Mouse (Mus musculus) spleen, postnatal 36 days (tissue): Measurements from ENCODE around the gene Gca.
"Not testable (repeated sequence)": the region's sequence is repeated elsewhere in the genome, so short reads cannot be mapped to it uniquely, and the experiment has no call there.

Experiments used
- DNase-seq, 2 experiments: peaks; one replicate each; pipeline ENCODE4 v3.0.0; 2022; ENCODE audit warnings: low spot score in 2 of 2, mixed read lengths in 1 of 2

The Gca gene

GRCm38 (mm10) chr2:62669848-62670247 is 5.8 kb downstream of the Gca start:
- DNase-seq, result no peak

DNA sequence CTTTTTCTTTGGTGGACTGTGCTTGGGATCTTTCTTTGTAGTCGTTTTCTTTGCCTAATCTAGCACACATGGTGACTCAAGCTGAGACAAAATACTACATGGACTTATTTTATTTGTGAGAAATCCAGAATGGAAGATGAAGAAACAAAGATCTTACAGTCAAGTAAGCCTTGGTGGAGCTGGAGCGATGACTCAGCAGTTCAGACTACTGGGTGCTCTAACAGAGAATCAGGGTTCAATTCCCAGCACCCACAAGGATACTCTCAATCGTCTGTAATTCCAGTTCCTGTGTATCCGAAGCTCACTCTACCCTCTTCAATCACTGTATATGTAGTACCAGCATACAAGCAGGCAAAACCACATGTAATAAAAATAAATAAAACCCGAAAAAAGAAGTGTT is 6.2 kb downstream of the Gca start:
- DNase-seq, result no peak

DNA sequence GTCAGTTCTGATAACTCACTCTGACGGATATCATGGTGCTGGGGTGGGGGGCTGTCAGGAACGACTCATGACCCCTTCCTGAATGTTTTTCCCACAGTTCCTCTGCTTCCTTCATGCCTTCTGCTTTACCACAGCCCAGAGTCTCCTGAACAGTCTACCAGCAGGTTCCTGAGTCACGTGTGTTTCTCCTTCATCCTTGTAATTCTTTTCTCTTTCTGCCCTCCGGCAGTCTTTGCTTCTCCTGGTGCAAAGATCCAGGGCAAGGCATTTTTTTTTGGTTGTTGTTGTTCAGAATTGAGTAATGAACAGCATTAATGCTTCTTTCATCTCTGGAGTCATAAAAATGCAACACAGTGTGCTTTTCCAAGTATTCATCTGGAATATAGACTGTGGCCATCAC is 6.7 kb downstream of the Gca start:
- DNase-seq, result no peak

GRCm38 (mm10) chr2:62672788-62673187 is 8.7 kb downstream of the Gca start:
- DNase-seq, result no peak

DNA sequence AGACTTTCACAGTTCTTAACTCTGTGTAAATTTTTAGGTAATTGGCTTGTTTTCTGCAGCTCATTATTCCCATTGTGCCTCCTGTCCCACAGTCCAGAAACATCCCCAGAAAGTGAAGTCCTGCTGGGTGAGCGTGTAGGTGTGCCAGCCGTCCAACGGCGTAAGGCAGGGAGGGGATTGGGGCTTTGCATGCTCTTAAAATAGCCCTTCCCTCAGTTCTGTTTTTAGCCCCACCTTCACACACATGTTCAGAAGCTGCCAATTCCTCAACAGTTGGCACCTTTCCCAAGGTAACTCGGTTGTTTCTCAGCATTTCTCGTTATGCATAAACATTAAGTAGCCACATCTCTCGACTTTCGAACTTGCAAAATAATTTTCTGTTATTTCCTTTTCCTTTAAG is 17.6 kb downstream of the Gca start:
- DNase-seq, result no peak

DNA sequence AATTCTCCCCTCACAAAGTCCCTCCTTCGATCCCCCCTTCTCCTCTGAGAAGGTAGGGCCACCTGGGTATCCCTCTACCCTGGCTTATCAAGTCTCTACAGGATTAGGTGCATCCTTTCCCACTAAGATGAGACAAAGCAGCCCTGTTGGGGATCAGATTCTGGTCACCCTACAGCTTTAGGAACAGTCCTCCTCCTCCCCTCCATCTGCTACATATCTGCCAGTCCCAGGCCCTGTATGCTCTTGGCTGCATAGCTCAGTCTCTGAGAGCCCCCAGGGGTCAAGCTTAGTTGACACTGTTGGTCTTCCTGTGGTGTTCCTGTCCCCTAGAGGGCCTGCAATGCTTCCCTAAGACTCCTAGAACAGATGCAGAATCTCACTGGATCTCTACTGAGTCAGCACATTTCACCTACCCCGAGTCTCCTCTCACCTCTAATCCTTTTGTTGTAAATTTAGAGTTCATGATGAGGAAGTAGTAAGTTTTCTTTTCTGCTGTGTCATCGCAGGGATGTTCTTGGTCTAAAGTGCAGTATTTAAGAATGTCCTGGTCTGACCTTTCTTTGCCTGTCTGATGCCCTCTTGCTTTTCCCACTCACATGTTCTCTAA is 21.0 kb downstream of the Gca start:
- DNase-seq, result no peak

- no peak for DNase-seq
Observed at GRCm38 (mm10) chr2:62685934-62686333, 21.8 kb downstream of the Gca start.

GRCm38 (mm10) chr2:62706313-62706712 is 42.2 kb downstream of the Gca start:
- no peak for DNase-seq

DNA sequence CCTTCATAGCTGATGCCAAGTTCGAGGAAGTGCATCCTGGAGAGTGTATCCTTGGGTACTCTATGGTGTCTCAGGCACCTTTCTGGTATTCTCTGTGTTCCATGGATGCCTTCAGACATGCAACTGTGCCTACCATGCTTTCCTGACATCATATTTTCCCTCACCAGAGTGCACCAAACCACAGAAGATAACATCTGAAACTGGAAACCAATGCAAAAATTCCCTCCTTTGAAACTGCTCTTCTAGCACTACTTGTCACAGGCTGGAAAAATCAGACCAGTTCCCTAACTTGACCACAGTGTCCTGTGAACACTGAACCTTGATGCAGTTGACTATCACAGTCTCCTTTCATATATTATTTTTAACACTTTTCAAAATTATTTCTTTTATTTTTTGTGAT is 45.5 kb downstream of the Gca start:
- DNase-seq, result no peak

GRCm38 (mm10) chr2:62714362-62714761 is 50.3 kb downstream of the Gca start:
- DNase-seq, result not testable (repeated sequence)

GRCm38 (mm10) chr2:62715260-62715659 is 51.2 kb downstream of the Gca start:
- DNase-seq, result no peak

DNA sequence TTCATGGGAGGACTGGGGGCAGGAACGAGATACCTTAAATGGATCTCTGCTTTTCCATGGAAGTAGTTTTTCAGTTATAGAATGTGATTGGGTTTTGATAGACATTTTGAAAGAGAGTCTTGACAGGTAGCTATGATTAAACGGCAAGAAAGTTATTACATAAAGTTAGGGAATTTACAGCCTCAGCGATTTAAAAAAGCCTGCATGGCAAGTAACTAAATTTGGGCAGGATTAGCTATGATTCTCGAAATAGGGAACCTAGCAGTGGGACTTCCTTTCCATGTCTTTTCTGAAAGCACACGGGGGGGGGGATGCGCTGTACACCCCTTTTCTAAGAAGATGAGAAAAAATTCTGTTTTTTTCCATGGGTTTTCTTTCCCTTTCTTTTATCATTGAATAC is 53.2 kb downstream of the Gca start:
- DNase-seq, result no peak

DNA sequence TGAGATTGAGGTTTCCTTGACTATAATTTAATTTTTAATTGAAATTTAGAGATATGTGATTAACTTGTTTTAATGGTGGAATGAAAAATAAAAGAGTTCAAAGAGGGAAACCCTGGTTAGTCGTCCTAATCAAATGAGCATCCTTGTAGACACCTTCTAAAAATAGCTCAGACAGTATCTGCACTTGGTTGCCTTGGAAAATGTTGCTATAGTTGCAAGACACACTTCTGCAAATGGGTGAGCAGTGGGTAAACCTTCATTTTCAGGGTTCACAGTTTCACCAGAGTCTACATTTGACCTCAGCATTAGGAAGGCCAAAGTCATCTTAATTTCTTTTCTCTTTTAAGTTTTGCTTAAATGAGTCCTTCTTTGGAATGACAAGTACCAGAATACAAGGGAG is 54.3 kb downstream of the Gca start:
- DNase-seq, result no peak

DNA sequence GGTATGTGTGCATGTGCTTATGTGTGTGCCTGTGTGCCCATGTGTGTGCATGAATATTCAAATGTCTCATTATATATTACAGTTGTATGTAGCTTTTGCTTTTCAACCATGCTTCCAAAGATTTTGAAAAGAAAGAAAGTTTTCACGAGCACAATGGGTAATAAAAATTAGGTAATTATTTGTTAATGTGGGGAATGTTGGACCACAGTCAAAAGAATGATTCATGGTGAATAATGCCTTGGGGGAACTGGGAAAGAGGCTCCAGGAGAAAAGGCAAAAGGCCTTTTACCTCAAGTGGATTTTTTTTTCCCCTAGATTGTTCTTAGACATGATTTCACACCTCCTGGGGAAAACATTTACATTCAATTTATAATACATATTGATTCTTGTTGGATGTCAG is 61.9 kb downstream of the Gca start:
- no peak for DNase-seq

DNA sequence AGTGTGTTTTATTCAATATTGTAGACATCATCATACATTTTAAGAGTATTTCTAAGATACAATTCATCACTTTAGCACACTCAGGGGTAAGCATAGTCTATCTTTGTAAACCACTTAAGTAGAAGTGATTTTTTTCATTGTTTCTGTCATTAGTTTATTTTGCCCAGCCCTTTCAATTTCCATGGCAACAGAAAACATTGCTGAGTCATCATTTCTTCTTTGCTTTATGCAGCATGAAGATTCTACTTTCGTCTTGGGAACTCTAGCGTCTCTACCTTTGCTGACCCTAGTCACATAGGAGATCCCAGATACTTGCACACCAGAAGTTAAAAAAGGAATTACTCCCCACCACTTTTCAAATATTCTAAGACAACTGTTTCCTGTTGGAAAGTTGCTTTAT is 63.6 kb downstream of the Gca start:
- DNase-seq, result no peak

- no peak for DNase-seq
Observed at GRCm38 (mm10) chr2:62730671-62731070, 66.6 kb downstream of the Gca start.

DNA sequence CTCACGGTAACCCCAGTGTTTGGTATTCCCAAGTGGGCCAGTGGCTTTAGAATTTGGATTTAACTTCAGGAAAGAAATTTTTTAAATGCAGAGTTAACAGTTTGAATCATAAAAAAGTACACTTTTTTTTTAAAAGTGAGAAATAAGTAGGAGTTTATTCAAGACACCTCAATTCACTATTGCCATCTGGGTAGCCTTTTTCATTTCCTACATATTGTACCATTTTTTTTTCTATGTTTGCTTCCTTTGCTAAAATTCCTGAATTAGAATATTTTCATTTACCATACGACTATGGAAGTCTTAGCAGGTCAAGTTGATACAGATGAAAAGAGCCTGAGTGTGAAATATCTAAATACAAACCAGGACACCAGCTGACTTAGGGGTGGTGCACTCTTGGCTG is 79.0 kb downstream of the Gca start:
- DNase-seq, result no peak
